20 mouse cellular contexts compared by ENCODE assay signal in genomic region chr1:154712747-154713146, GRCm38 (mm10).
DNase-seq lines count a peak whose midpoint lies in the region; ATAC-seq lines count a peak whose summit lies in the region.
"Had no signal": no experiment of that assay in that cellular context is flagged by ENCODE, and none has a peak within 500 bp of the region (broad histone marks: within the 10 kb centered on the region; RNA-seq: fewer than 3 reads in every experiment).

No protein-coding gene starts in this region.

- peak overlapping the region; percentile 50 for H3K27ac ChIP-seq in liver, embryonic 13.5 days
- H3K27ac ChIP-seq in midbrain, embryonic 11.5 days (ENCODE audit: low read depth, low read length) = no peak overlapping the region
- H3K27ac ChIP-seq: embryonic facial prominence, embryonic 10.5 days; forebrain, embryonic 13.5 days; hindbrain, embryonic 10.5 days; hindbrain, postnatal 0 days had no signal

- peak; percentile 94 for ATAC-seq in erythroid progenitor cell, adult 5-6 weeks (replicated peaks; ENCODE audit: low FRiP score, poor library complexity, severe bottlenecking)
- ATAC-seq in liver, embryonic 13.5 days (ENCODE audit: low read depth) = peak; percentile 91
- peak; percentile 86 for ATAC-seq in megakaryocyte-erythroid progenitor cell, adult 5-6 weeks (replicated peaks; ENCODE audit: low FRiP score, low TSS enrichment, poor library complexity, severe bottlenecking)
- no peak for ATAC-seq in midbrain, embryonic 11.5 days (ENCODE audit: low FRiP score)
- ATAC-seq: forebrain, embryonic 13.5 days; hindbrain, postnatal 0 days; intestine, postnatal 0 days; lung, postnatal 0 days; midbrain, embryonic 16.5 days had no signal

- H3K9ac ChIP-seq in liver, embryonic 13.5 days = no peak overlapping the region
- H3K9ac ChIP-seq in midbrain, embryonic 11.5 days (ENCODE audit: low read length) = no peak overlapping the region
- H3K9ac ChIP-seq: forebrain, embryonic 13.5 days had no signal

- peaks cover 13% of the 10 kb centered on the region for H3K4me1 ChIP-seq in liver, embryonic 13.5 days (replicated peaks)
- no peaks in the 10 kb centered on the region for H3K4me1 ChIP-seq in midbrain, embryonic 11.5 days (ENCODE audit: control insufficient read depth, insufficient read depth, low read length)
- H3K4me1 ChIP-seq: embryonic facial prominence, embryonic 10.5 days; hindbrain, embryonic 10.5 days had no signal

- no peak overlapping the region for H3K4me2 ChIP-seq in liver, embryonic 13.5 days
- H3K4me2 ChIP-seq in midbrain, embryonic 11.5 days = no peak overlapping the region
- H3K4me2 ChIP-seq: forebrain, embryonic 13.5 days had no signal

- 57% methylated on average over 4 of the region's 4 CpGs for WGBS in liver, embryonic 13.5 days (ENCODE audit: insufficient replicate concordance)
- WGBS in midbrain, embryonic 11.5 days = 89% methylated on average over 4 of the region's 4 CpGs

- no peaks in the 10 kb centered on the region for H3K27me3 ChIP-seq in liver, embryonic 13.5 days
- H3K27me3 ChIP-seq in midbrain, embryonic 11.5 days (ENCODE audit: control insufficient read depth, insufficient read depth, low read length) = no peaks in the 10 kb centered on the region
- H3K27me3 ChIP-seq: CH12.LX; forebrain, embryonic 13.5 days had no signal

- H3K36me3 ChIP-seq in liver, embryonic 13.5 days = no peaks in the 10 kb centered on the region
- no peaks in the 10 kb centered on the region for H3K36me3 ChIP-seq in midbrain, embryonic 11.5 days (ENCODE audit: control insufficient read depth, insufficient read depth, low read length)
- H3K36me3 ChIP-seq: embryonic facial prominence, embryonic 10.5 days; hindbrain, embryonic 10.5 days had no signal

- H3K9me3 ChIP-seq in liver, embryonic 13.5 days (replicated peaks) = no peaks in the 10 kb centered on the region
- H3K9me3 ChIP-seq in midbrain, embryonic 11.5 days (ENCODE audit: control insufficient read depth, low read length) = no peaks in the 10 kb centered on the region
- H3K9me3 ChIP-seq: embryonic facial prominence, embryonic 10.5 days; forebrain, embryonic 13.5 days; hindbrain, embryonic 10.5 days had no signal

- peak; percentile 68 to 90 for DNase-seq in layer of hippocampus, adult 18-20 months (ENCODE audit: low spot score in 2 of 2)
- no peak for DNase-seq in layer of hippocampus, postnatal 10 days (ENCODE audit: low spot score in 2 of 2)
- DNase-seq in liver, embryonic 13.5 days = peak; percentile 39
- DNase-seq in cerebellum, postnatal 10 days = no peak
- no peak for DNase-seq in midbrain, embryonic 11.5 days (ENCODE audit: low spot score, missing footprints)
- DNase-seq: adrenal gland, postnatal 25 days; cerebellum, adult 18-20 months; cerebellum, postnatal 36 days; gastrocnemius, postnatal 25 days; thymus, postnatal 36 days had no signal

- no peak overlapping the region for H3K4me3 ChIP-seq in liver, embryonic 13.5 days (replicated peaks)
- no peak overlapping the region for H3K4me3 ChIP-seq in midbrain, embryonic 11.5 days (ENCODE audit: low read depth, low read length)
- H3K4me3 ChIP-seq: embryonic facial prominence, embryonic 10.5 days; forebrain, embryonic 13.5 days; hindbrain, embryonic 10.5 days had no signal

Comparison
In these comparisons a context has a peak if more than half of its experiments do, and no peak if none do; other contexts are left out.
1. DNase-seq: peak in layer of hippocampus, adult 18-20 months (2 of 2) and liver, embryonic 13.5 days (single experiment); none in layer of hippocampus, postnatal 10 days (0 of 2), cerebellum, postnatal 10 days (0 of 2) and midbrain, embryonic 11.5 days (single experiment).